Mouse (Mus musculus): ENCODE data around the gene Serbp1. TPM values are rescaled to one million over a fixed set of nuclear protein-coding genes. Genes with fewer than 3 reads are reported as not detected.

Serbp1 gene
- polyA plus RNA-seq, 1 experiment from 2014 or later, result 231 TPM

GRCm38 (mm10) chr6:67235649-67236048 is 2.3 kb upstream of the Serbp1 start:
- Histone ChIP-seq H3K36me3 (replicated peaks) (no peaks in the 10 kb centered on the region), H3K4me3 (replicated peaks) (no peak overlapping the region), H3K9ac (no peak overlapping the region), H3K27ac (replicated peaks) (no peak overlapping the region), H3K4me1 (replicated peaks) (no peaks in the 10 kb centered on the region), H3K9me3 (replicated peaks) (no peaks in the 10 kb centered on the region), H3K4me2 (no peak overlapping the region), H3K27me3 (peaks cover 2% of the 10 kb centered on the region; the same call in 1 of the 2 replicates)
- no peak for ATAC-seq (ENCODE audit: insufficient read depth)
- WGBS (ENCODE audit: insufficient replicate concordance), result 54% methylated on average over 3 of the region's 3 CpGs

- WGBS (ENCODE audit: insufficient replicate concordance), result 56% methylated on average over 7 of the region's 7 CpGs
- H3K27ac ChIP-seq (replicated peaks), result no peak overlapping the region
- no peaks in the 10 kb centered on the region for H3K36me3 ChIP-seq (replicated peaks)
- no peaks in the 10 kb centered on the region for H3K4me1 ChIP-seq (replicated peaks)
- H3K9ac ChIP-seq, result no peak overlapping the region
- no peaks in the 10 kb centered on the region for H3K9me3 ChIP-seq (replicated peaks)
- no peak overlapping the region for H3K4me3 ChIP-seq (replicated peaks)
- peaks cover 2% of the 10 kb centered on the region; the same call in 1 of the 2 replicates for H3K27me3 ChIP-seq
- H3K4me2 ChIP-seq, result no peak overlapping the region
- no peak for ATAC-seq (ENCODE audit: insufficient read depth)
Observed at GRCm38 (mm10) chr6:67236491-67237234, 1.3 kb upstream of the Serbp1 start.

DNA sequence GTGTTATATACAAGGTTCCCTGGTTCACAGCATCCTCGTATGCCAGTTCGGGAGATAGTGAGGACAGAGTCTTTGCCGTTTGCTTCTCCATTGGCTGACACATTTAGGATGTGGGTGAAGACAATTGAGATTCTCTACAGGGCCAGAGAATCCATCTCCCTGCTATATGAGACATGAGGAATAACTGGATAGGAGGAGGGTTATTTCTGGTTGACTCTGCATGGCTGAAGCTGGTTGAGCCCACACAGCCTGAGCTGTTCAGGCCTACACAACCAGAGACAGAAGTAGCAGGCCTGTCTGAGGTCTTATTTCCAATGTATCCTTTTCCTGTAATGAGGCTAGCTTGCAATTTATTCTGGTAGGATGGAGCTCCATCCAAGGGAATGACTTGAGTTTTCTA is 3.3 kb downstream of the Serbp1 start:
- no peaks in the 10 kb centered on the region for H3K4me1 ChIP-seq (replicated peaks)
- ATAC-seq (ENCODE audit: insufficient read depth), result no peak

DNA sequence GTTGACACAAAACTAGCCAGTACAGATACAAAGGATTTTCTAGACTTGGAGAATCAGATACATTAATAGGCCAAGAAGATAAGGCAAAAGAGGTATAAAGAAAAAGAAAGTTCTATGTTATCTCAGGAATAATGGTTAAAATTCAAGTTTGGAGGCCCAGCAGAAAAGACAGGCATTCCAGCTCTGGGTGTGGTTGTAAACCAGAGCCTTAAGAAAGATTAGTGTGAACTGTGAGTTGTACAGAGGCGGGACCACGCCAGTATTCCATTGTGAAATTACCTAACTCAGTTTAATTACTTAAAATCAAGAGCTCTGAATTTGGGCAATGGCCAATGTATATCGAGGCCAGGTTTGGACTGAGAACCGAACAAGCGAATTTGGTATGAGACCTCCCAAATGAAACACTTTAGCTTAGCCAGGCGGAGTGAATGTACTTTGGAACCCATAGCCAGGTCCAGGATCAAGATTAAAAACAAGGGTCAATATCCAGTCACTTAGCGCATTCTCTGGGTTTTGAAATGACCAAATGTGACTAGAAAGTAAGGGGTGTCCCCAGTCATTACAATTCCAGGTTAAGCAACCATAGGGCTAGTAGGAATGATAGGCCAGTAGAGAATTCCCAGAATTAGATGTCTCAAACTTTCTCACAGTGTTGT is 5.9 kb downstream of the Serbp1 start:
- no peaks in the 10 kb centered on the region for H3K9me3 ChIP-seq (replicated peaks)
- no peak overlapping the region for H3K9ac ChIP-seq
- H3K4me2 ChIP-seq, result no peak overlapping the region
- 67% methylated on average over 7 of the region's 7 CpGs for WGBS (ENCODE audit: insufficient replicate concordance)
- H3K36me3 ChIP-seq (replicated peaks), result no peaks in the 10 kb centered on the region
- no peak overlapping the region for H3K4me3 ChIP-seq (replicated peaks)
- no peaks in the 10 kb centered on the region for H3K4me1 ChIP-seq (replicated peaks)
- no peaks in the 10 kb centered on the region for H3K27me3 ChIP-seq
- H3K27ac ChIP-seq (replicated peaks), result no peak overlapping the region
- ATAC-seq (ENCODE audit: insufficient read depth), result no peak

More for the DNA sequence above, 3.3 kb downstream of the Serbp1 start:
- no peaks in the 10 kb centered on the region for H3K27me3 ChIP-seq
- H3K4me2 ChIP-seq, result no peak overlapping the region
- H3K9ac ChIP-seq, result no peak overlapping the region
- H3K4me3 ChIP-seq (replicated peaks), result no peak overlapping the region
- H3K9me3 ChIP-seq (replicated peaks), result no peaks in the 10 kb centered on the region
- 75% methylated on average over 3 of the region's 3 CpGs for WGBS (ENCODE audit: insufficient replicate concordance)
- H3K27ac ChIP-seq (replicated peaks), result no peak overlapping the region
- no peaks in the 10 kb centered on the region for H3K36me3 ChIP-seq (replicated peaks)

DNA sequence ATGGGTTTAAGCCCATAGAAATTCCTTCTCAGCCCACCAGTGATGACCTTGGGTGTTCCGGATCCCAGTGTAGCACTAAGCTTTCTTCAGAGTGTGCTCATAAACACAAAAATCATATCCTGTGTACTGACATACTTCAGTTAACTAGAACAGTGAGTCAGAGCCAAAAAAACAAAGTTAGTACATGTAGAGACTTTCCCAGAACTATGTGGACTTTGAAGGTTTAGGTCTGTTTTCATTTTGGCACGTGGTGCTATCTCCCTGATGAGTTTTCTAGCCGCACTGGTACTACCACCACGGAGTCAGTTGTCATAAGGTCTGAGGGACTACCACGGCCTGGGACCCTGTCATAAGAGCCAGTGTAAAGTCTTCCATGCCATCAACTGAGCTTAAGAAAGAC is 6.5 kb downstream of the Serbp1 start:
- ATAC-seq (ENCODE audit: insufficient read depth), result no peak
- Histone ChIP-seq H3K9me3 (replicated peaks) (no peaks in the 10 kb centered on the region), H3K4me1 (replicated peaks) (no peaks in the 10 kb centered on the region), H3K4me3 (replicated peaks) (no peak overlapping the region), H3K27ac (replicated peaks) (no peak overlapping the region), H3K36me3 (replicated peaks) (no peaks in the 10 kb centered on the region), H3K27me3 (no peaks in the 10 kb centered on the region), H3K9ac (no peak overlapping the region), H3K4me2 (no peak overlapping the region)
- 67% methylated on average over 5 of the region's 5 CpGs for WGBS (ENCODE audit: insufficient replicate concordance)

DNA sequence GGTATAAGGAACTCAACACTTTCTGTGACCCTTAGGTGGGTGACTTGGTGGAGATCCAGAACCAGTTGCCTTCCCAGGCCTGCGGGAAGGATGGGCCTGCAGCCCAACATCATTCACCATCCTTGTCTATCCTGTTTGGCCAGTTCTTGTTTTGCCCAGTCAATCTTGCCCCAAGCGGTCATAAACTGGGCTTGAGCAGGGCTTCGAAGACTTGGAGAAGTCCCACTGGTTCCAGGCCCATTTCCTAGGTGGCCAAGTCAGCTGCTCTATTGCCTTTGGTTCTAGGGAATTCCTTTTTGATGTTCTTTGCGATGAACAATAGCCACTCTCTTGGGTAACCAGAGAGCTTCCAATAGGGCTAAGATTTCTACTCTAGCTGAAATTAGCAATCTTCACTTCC is 13.1 kb downstream of the Serbp1 start:
- no peak overlapping the region for H3K4me3 ChIP-seq (replicated peaks)
- WGBS (ENCODE audit: insufficient replicate concordance), result 69% methylated on average over 4 of the region's 4 CpGs
- no peaks in the 10 kb centered on the region for H3K9me3 ChIP-seq (replicated peaks)
- H3K9ac ChIP-seq, result no peak overlapping the region
- no peak for ATAC-seq (ENCODE audit: insufficient read depth)
- H3K27ac ChIP-seq (replicated peaks), result no peak overlapping the region
- no peaks in the 10 kb centered on the region for H3K36me3 ChIP-seq (replicated peaks)
- no peaks in the 10 kb centered on the region for H3K27me3 ChIP-seq
- no peaks in the 10 kb centered on the region for H3K4me1 ChIP-seq (replicated peaks)
- no peak overlapping the region for H3K4me2 ChIP-seq

- peak overlapping the region; percentile 87 for H3K4me2 ChIP-seq
- H3K9ac ChIP-seq, result no peak overlapping the region
- ATAC-seq (ENCODE audit: insufficient read depth), result no peak
- peaks cover 22% of the 10 kb centered on the region for H3K4me1 ChIP-seq (replicated peaks)
- H3K9me3 ChIP-seq (replicated peaks), result no peaks in the 10 kb centered on the region
- H3K4me3 ChIP-seq (replicated peaks), result no peak overlapping the region
- peak overlapping the region; percentile 46; the same call in 1 of the 2 replicates for H3K27ac ChIP-seq (replicated peaks)
- WGBS (ENCODE audit: insufficient replicate concordance), result 23% methylated on average over 7 of the region's 7 CpGs
- no peaks in the 10 kb centered on the region for H3K27me3 ChIP-seq
- H3K36me3 ChIP-seq (replicated peaks), result no peaks in the 10 kb centered on the region
Observed at GRCm38 (mm10) chr6:67264935-67265334, 27.0 kb downstream of the Serbp1 start.

DNA sequence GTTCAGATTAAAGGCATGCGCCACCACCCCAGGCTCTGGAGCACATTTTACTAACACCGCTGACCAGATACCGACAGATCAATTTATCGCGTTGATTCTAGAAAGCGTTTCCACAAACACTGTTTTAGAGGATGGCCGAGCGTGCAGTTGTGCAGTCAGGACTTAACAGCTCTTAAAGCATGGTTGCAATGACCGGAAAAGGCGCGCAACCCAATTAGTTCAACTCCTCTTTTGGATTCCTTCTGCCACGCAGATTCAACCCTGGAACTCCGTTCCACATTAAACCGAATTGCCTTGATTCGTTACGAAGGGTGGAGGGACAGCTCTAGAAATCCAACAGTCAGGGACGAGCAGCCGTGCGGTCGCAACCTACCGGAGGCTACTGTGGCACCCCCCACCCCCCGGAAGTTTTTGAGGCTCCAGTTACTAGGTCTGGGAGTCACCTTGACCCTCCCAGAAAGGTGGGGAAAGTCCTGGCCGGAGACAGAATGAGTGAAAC is 28.2 kb downstream of the Serbp1 start:
- Histone ChIP-seq H3K4me1 (replicated peaks) (peaks cover 31% of the 10 kb centered on the region), H3K27ac (replicated peaks) (peak overlapping the region; percentile 81), H3K36me3 (replicated peaks) (no peaks in the 10 kb centered on the region), H3K4me3 (replicated peaks) (peak overlapping the region; percentile 99), H3K27me3 (no peaks in the 10 kb centered on the region), H3K9ac (peak overlapping the region; percentile 65), H3K4me2 (peak overlapping the region; percentile 87), H3K9me3 (replicated peaks) (no peaks in the 10 kb centered on the region)
- peak; percentile 61 for ATAC-seq (ENCODE audit: insufficient read depth)
- under 1% methylated on average over 23 of the region's 23 CpGs for WGBS (ENCODE audit: insufficient replicate concordance)

DNA sequence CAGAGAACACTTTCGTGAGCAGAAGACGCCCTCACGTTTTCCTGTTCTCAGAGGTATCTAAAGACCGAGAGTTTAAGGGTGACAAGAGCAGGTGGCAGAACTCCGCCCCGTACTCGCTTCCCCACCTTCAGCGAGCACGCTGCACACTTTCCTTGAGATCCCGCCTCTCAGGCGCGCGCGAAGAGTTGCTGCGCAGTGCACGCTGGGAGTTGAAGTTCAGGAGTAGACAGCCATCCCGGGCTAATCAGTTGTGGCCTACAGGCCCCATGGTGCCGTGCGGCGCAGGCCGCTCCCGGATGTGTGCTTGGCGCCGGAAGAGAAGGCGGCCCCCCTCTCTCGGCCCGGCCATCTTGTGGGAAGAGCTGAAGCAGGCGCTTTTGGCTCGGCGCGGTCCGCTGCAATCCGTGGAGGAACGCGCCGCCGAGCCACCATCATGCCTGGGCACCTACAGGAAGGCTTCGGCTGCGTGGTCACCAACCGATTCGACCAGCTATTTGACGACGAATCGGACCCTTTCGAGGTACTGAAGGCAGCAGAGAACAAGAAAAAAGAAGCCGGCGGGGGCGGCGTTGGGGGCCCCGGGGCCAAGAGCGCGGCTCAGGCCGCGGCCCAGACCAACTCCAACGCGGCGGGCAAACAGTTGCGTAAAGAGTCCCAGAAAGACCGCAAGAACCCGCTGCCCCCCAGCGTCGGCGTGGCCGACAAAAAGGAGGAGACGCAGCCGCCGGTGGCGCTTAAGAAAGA is 28.9 kb downstream of the Serbp1 start:
- Histone ChIP-seq H3K4me1 (replicated peaks) (peaks cover 35% of the 10 kb centered on the region), H3K4me2 (peak overlapping the region; percentile 87), H3K27me3 (no peaks in the 10 kb centered on the region), H3K36me3 (replicated peaks) (peaks cover 5% of the 10 kb centered on the region), H3K4me3 (replicated peaks) (peak overlapping the region; percentile 99), H3K27ac (replicated peaks) (peak overlapping the region; percentile 86), H3K9me3 (replicated peaks) (no peaks in the 10 kb centered on the region), H3K9ac (peak overlapping the region; percentile 96)
- peak; percentile 99 for ATAC-seq (ENCODE audit: insufficient read depth)
- WGBS (ENCODE audit: insufficient replicate concordance), result under 1% methylated on average over 68 of the region's 68 CpGs

DNA sequence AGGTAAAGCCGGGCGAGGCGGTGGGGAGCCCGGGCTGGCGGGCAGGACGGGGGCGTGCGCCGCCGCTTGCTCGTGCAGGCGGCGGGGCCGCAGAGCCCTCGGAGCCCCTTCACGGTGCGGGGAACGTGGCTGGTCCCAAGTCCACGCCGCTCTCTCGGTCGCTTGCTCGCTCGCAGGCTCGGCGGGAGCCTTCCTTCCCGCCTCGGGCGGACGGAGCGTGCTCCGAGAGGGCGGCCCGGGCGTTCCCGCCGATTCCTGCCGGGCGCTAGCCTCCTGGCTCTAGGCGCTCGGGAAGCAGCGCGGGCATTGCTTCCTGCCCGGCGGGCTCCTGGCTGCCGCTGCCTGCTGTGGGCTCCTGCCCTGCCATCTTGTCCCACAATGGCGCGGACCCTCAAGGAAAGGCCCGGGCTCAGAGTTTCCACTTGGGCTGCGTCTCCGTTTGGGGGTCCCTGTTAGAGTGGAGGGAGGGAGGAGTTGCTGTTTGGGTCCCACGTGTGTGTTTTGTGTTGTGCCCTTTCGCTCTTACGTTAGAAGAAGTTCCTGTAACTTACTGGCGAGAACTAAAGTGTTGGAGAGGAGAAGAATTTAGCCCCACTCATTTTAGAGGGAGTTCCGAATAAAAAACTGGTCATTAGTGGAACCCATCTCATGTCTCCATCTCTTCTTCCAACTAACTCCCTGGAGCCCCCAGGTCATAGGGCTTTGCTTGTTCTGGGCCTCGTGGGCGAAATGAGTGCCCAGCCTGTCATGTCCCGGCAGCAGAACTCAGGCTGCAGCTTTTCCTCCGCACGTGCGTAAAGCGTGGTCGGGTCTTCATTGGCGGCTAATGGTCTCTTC is 29.6 kb downstream of the Serbp1 start:
- Histone ChIP-seq H3K27me3 (no peaks in the 10 kb centered on the region), H3K36me3 (replicated peaks) (peaks cover 12% of the 10 kb centered on the region), H3K27ac (replicated peaks) (peak overlapping the region; percentile 86), H3K9ac (peak overlapping the region; percentile 96), H3K9me3 (replicated peaks) (no peaks in the 10 kb centered on the region), H3K4me2 (peak overlapping the region; percentile 77), H3K4me3 (replicated peaks) (peak overlapping the region; percentile 99), H3K4me1 (replicated peaks) (peaks cover 35% of the 10 kb centered on the region)
- peak; percentile 14 for ATAC-seq (ENCODE audit: insufficient read depth)
- under 1% methylated on average over 64 of the region's 65 CpGs for WGBS (ENCODE audit: insufficient replicate concordance)

Measured in liver, embryonic 15.5 days (tissue).